Mouse (Mus musculus) bone marrow, adult 2 months (tissue): Measurements from ENCODE around the gene Mbtps1. TPM values are rescaled to one million over a fixed set of nuclear protein-coding genes. Genes with fewer than 3 reads are reported as not detected.

Source experiments
- H3K27ac ChIP-seq: fragments of 200-500 bp; 2 replicates; pipeline ENCODE4 v1.5.1; 2012; ENCODE audit warnings: low read depth, mild to moderate bottlenecking, control low read depth, inconsistent platforms, low read length; ENCODE audit not compliant: control insufficient read depth, poor library complexity, insufficient read depth
- H3K4me1 ChIP-seq: fragments of 200-500 bp; 2 replicates; pipeline ENCODE4 v1.6.1; 2011; ENCODE audit warnings: low read length; ENCODE audit not compliant: control insufficient read depth, insufficient read depth
- H3K4me3 ChIP-seq: fragments of 200-500 bp; replicated peaks from 2 replicates; pipeline ENCODE3; 2011; ENCODE audit warnings: mild to moderate bottlenecking, low read depth, low read length, control low read depth; ENCODE audit not compliant: control insufficient read depth
- CTCF ChIP-seq: fragments of 200-500 bp; IDR thresholded peaks from 2 replicates; pipeline ENCODE4 v1.5.1; 2011; ENCODE audit warnings: low read length, control low read depth; ENCODE audit not compliant: control insufficient read depth, insufficient read depth
- POLR2A ChIP-seq: fragments of 200-500 bp; IDR thresholded peaks from 2 replicates; pipeline ENCODE4 v1.6.1; 2011; ENCODE audit warnings: low read depth, mild to moderate bottlenecking, control low read depth, low read length, borderline replicate concordance; ENCODE audit not compliant: control insufficient read depth
- WGBS: fragments of 180-500 bp; shearing (Covaris S2); methylation state at CpG from one replicate; pipeline ENCODE4 v1.1.7; 2018; 5-methylcytosine and 5-hydroxymethylcytosine counted together
- polyA plus RNA-seq: library from polyadenylated mRNA; stranded (reverse); fragments of >200 nt; gene quantifications from 2 replicates; pipeline ENCODE4 v1.2.4, GENCODE M21; 2011; ENCODE audit warnings: low replicate concordance; ENCODE audit not compliant: missing spikeins, insufficient read depth, insufficient read length

Mbtps1 gene
- polyA plus RNA-seq, 1 experiment = 35.3 TPM

DNA sequence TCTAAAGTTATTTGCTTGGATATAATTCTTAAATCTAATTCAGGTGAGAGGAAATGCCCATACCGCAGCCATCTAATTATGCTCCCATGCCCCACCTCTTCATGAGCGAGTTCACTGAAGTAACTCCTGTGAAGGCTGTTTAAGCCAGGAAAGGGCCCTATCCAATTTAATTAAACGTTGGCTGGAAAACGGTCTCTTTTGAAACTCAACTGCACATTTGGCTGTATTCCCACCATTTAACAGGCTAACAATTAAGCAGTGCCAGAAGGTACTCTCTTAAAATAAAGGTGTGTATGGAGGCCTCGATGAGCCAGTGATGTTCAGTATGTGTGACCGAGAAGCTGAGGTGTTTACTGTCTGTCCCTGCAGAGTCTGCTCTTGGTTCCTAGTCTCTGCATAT is 2.7 kb downstream of the Mbtps1 start:
- 86% methylated on average over 6 of the region's 6 CpGs for WGBS
- peaks cover 1% of the 10 kb centered on the region; the same call in 1 of the 2 replicates for H3K4me1 ChIP-seq
- H3K27ac ChIP-seq = no peak overlapping the region
- TF ChIP-seq POLR2A (no peak), CTCF (no peak)
- H3K4me3 ChIP-seq = no peak overlapping the region

DNA sequence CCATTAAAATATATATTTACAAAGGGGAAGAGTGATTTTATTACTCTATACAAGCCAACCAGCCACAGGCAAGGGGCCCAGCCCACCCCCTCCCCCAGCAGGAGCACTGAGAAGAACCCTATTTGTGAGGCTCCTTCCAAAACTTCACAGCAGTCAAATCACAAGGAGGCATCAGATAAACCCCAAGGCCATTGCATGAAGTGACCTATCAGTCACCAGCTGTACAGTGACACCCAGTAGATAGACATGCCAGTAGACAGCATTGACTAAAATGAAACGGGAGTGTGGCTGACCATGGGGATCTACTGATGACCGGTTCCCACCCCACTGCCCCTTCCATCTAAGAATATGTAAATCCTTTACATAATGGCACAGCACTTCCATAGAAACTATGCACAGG is 5.6 kb downstream of the Mbtps1 start:
- WGBS = 66% methylated on average over 2 of the region's 2 CpGs
- Histone ChIP-seq H3K27ac (no peak overlapping the region), H3K4me1 (peaks cover 1% of the 10 kb centered on the region; the same call in 1 of the 2 replicates), H3K4me3 (no peak overlapping the region)
- TF ChIP-seq CTCF (no peak), POLR2A (no peak)

DNA sequence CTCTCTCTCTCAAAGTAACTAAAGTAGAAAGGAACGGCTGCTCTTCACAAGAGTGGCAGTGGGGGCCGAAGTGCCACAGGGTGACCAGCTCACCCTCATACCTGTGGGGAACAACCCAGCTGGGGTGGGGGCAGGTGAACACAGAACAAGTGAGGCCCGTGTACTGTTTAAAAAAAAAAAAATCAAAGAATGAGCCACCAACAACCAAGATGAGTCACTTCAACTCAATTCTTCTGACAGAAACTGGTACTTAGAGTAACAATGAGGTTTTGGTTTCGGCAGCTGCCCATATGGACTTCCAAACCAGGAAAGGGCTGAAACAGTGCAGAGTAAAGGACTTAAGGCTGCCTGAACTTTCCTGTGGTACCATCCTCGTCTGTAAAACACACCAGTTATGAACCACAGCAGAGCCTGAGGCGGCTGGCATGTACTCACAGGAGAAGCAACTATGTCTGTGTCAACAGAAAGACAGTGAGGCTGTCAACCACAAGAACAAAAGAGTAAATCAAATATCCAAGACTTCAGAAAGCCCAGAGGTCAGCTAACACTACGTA is 9.9 kb downstream of the Mbtps1 start:
- WGBS = 73% methylated on average over 7 of the region's 7 CpGs
- H3K4me3 ChIP-seq = no peak overlapping the region
- TF ChIP-seq POLR2A (no peak), CTCF (no peak)
- H3K27ac ChIP-seq = no peak overlapping the region
- H3K4me1 ChIP-seq = peaks cover 1% of the 10 kb centered on the region; the same call in 1 of the 2 replicates

DNA sequence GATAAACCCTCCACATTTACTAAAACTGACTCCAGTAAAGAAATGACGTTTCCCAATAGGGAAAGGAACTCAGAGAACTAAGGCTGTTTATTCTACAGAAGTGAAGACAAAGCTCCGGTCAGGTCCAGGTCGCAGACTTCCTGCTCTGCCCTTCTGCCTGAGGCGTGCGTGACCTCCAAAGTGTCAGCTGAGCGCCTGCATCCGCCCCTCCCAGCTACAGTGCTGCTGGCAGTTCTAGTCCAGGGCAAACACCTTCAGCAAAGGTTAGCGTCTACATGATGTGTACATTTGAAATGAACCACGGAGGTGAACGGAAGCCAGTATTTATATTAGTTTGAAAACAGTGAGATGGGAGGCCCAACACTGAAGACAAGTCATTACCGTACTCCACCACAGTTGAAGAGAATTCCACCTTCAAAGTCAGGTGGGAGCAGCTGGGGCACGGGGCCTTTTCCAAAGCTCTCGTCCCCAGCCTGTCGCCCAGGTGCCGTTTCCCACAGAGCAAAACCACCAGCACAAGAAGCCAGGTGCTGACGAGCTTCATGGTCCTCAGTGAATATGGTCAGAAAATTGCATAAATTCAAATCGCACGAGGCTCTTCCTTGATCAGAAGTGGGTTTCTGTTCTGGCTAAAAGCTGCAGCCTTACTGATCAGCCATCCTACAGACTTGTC is 11.4 kb downstream of the Mbtps1 start:
- 88% methylated on average over 18 of the region's 18 CpGs for WGBS

DNA sequence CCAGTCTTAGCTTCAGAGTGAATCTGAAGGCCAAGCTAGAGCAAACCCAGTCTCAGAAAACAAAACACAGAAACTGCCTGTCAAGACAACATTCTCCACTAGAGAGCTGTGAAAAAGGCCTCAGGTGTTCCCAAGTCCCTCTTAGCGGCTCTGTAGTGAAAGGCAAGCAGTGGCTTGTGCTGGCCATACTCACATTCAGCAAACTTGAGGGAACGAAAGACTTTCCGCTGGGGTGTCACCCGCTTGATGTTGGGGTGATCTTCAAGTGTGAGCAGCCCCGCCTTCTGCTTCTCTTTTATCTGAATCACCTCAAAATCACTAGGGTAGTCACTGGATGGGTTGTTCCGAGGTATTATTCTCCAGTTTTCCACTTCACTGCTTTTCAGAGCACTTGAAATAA is 12.7 kb downstream of the Mbtps1 start:
- 86% methylated on average over 6 of the region's 6 CpGs for WGBS
- H3K4me1 ChIP-seq = no peaks in the 10 kb centered on the region
- no peak for TF ChIP-seq CTCF
- no peak for TF ChIP-seq POLR2A
- H3K27ac ChIP-seq = no peak overlapping the region
- no peak overlapping the region for H3K4me3 ChIP-seq

More for the DNA sequence above, 11.4 kb downstream of the Mbtps1 start:
- no peak overlapping the region for H3K4me3 ChIP-seq
- no peak overlapping the region for H3K27ac ChIP-seq
- H3K4me1 ChIP-seq = no peaks in the 10 kb centered on the region
- no peak for TF ChIP-seq CTCF

DNA sequence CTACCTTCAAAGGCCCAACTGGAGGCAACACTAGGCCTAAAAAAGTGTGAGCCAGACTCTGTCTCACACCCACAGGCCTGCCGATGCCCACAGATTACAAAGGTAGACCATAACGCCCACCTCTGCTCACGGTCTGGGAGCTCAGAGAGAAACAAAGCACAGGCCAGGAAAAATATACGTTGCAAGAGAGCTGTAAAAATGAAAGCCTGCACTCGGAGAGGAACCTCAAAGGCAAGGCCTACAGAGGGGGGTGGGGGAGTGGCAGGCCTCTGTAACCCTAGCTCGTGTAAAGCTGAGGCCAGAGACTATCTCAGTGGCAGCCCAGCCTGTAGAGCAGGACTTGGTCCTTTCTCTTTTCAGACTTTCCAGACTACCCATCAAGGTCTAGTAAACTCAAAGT is 13.4 kb downstream of the Mbtps1 start:
- no peak overlapping the region for H3K27ac ChIP-seq
- H3K4me1 ChIP-seq = no peaks in the 10 kb centered on the region
- no peak overlapping the region for H3K4me3 ChIP-seq
- WGBS = 73% methylated on average over 6 of the region's 6 CpGs
- TF ChIP-seq CTCF (no peak), POLR2A (no peak)

DNA sequence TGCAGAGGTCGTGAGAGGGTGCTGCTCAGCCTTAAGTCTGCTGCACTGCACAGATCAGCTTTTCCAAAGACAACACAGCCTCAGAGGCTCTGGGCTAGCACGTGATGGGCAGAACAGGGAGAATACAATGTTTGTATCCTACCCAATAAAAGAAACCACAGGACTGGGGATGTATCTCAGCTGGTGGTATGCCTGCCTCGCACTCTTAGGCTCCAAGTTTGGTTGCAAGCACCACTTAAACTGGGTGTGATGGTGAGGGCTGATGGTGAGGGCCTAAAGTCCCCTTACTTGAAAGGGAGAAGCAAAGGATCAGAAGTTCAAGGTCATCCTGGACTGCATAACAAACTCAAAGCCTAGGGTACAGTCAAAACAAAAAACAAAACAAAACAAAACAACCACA is 13.9 kb downstream of the Mbtps1 start:
- WGBS = 77% methylated on average over 3 of the region's 3 CpGs

DNA sequence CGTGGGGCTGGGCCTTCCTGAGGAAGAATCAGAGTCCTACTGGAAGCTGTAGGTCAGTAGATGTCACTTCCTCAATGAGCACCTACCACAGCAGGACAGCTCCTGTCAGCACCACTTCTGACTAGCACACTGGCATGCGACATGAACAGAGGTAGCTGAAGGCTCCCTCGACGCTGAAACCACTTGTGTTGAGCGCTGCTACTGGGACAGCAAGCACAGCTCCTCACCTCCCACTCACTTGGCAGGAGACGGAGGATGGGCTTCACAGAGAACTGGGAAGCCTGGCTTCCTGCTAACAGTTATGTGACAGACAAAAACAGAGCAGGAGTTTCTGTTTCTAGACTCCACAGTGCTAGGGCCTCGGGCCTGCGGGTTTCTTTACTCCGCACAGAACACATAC is 26.6 kb downstream of the Mbtps1 start:
- no peak for TF ChIP-seq POLR2A
- no peak for TF ChIP-seq CTCF
- Histone ChIP-seq H3K27ac (no peak overlapping the region), H3K4me1 (no peaks in the 10 kb centered on the region), H3K4me3 (no peak overlapping the region)
- WGBS = 87% methylated on average over 9 of the region's 9 CpGs

More for the DNA sequence above, 13.9 kb downstream of the Mbtps1 start:
- Histone ChIP-seq H3K4me3 (no peak overlapping the region), H3K4me1 (no peaks in the 10 kb centered on the region), H3K27ac (no peak overlapping the region)
- no peak for TF ChIP-seq CTCF
- no peak for TF ChIP-seq POLR2A

DNA sequence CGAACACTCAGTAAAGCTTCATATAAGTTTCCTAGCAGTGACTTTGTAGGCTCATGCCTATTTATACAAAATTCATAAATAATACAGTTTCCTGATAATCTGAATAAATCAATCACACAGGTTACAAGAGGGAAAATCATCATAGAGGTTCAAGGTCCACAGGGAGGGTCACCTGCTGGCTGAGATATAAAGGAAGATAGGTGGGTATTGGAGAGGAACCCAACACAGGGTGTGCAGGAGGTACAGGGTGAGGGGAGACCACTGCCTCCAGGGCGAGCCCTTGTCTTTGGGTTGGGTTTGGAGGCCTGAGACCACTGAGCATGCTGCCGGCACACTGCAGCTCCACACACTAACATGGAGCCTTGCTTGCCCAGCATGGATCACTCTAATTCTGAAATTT is 27.1 kb downstream of the Mbtps1 start:
- Histone ChIP-seq H3K4me1 (no peaks in the 10 kb centered on the region), H3K27ac (no peak overlapping the region), H3K4me3 (no peak overlapping the region)
- WGBS = 88% methylated on average over 3 of the region's 3 CpGs
- TF ChIP-seq CTCF = no peak
- no peak for TF ChIP-seq POLR2A
